Mouse (Mus musculus): ENCODE results near the gene Aplnr.
A peak's percentile ranks its signal among the peaks of the same experiment; 100 is the strongest.

Aplnr gene

DNA sequence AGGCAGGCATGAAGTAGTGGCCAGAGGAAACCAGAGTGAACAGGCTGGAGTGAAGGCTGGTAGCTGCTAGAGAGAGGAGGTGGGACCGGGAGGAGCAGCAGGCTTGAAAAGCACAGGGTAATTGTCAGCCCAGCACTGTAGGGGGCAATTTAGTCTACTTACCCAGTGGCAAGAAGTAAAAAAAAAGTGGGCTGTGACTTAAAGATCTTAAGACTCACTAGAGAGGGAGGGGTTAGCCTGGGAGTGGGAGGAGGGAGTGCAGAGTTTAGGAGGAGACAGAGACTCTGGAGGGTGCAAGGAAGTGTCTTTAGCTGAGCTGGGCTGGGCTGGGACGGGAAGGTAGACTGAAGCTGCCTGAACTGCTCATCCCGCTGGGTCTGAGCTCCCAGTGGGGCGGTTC, at the start of gene Aplnr:
Gene Aplnr, plus strand, starts transcription at position 137 of the 400 bp plus-strand sequence.
- no peak for DNase-seq

DNA sequence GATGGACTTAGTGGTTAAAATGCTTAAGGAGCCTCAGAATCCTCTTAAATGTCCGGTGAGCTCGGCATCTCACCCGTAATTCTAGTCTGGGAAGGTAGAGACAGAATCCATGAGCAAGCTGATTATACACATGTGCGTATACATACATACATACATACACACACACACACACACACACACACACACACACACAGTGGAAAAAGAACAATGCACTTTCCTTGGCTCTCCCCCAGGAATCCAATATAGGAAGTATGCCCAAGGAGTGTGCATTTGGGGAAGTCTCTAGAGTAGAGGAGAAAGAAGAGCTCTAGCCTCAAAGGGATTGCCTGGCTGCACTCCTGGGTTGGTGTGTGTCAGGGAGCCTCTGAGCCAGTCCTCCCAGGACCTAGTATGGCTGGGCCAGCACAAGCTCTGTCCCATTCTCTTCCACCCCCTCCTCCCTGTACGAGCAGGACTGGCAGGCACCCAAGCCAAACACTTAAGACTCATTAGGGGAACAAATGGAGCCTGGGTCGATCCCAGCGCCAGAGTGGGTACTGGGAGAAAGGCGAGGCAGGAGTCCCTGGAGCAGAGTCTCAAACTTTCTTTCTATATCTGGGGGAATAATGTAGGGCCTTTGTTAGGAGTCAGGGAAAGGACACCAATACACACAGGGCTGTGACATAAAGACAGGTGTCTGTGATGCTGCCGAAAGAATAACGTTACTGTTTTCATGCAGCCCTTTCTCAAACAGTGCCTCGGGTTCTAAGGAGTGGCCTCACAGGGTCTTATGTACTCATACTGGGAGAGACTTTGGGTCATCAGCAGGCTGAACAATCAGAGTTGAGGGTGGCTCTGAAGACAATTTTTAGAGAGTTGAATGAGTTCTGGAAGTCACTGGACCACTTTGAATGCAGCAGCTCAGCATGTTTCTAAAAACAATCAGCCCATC, 47.0 kb upstream of the Aplnr start:
- no peak for DNase-seq

DNA sequence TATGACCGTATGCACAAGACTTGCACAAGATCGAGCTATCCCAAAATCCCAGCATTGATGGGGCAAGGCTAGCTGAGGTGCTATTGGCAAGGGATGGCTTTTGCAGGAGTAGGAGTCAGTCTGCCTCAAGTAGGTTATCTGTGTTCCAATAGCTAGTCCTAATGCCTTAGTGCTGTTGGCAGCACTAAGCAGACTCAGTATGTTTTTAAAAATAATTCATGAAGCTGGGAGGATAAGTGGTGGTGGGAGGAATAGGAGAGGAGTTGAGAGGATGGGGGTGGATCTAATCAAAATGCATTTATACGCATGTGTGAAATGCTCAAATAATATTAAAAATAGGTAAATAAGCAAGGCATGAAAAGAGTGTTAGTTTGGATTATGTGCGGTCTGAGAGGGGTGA, 44.7 kb upstream of the Aplnr start:
- no peak for DNase-seq

DNA sequence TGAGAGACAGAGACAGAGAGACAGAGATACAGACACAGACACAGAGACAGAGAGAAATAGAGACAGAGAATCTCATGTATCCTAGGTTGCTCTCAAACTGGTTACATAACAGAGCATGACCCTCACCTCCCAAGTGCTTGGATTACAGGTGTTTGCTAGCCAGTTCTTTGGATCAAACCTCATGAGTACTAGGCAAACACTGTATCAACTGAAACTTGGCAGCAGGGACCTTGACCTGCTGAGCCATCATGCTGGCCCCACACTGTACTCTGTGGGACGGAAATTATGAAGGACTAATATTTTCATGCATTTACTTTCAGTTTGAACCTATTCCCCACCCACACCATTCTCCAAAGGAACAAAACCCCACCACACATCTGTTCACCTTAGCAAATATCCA, 42.6 kb upstream of the Aplnr start:
- no peak for DNase-seq

DNA sequence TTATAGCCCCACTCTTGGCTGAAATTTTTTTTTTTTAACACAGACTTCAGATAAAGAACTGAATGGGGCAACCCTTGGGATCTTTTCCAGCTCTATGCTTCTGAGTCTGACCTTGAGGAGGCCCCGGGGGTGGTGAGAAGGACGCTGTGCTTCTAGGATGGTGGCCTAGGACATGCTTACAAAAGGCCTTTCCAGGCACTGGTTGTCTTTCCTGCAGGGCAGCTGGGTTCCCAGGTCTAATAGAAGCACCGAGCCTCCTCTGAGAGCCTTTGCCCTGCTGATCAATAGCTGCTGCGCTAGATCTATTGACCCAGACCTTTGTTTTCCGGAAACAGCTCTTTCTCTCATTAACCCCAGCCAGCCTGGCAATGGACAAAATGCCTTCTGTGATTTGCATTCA, 40.1 kb upstream of the Aplnr start:
- no peak for DNase-seq

DNA sequence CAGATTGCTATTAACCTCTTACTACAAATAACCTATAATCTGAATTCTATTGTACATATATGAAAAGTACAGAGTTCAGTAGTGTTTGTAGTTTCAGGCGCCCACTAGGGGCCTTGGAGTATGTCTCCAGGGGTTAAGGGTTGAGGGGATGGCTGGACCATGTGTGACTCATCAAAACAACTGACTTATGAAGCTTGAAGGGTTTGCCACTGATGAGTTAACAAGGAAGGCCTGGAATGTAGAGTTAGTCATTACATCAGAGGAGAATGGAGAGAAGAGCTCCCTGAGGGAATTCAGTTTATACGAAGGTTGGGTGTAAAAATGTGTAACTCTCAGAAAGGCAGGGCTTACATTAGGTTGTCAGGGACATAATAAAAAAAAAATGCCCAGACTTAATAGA, 38.0 kb upstream of the Aplnr start:
- DNase-seq: no peak

DNA sequence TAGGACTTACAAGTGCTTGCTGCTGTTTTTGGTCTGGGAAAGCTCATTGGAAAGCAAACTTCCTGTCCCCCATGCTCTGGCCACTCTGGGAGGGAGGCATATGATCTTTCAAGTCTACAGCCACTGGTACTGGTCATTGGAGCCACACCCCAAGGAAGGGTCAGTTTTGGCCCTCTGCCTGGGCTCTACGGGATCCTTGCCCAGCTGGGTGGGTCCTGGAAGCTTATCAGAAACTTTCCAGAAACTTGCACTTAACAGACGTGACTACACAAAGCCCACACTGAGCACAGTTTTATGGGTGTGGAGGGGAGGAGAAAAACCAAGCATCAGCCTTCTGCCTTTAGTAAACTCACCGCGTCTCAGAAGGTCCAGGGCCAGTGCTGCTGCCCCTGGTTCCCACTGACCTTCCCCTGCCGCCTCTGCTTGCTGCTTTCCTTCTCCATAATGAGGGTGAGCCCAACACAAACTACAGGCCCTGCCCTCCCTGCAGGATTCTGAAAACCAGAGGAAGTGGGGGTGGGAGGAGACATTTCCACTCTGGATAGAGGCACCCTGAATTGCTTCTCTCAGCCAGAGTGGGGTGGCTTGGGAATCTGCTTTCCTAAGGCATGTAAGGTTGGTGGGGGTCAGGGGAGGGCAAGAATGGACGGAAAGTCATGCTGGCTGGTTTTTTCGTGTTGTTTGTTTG, 37.1 kb upstream of the Aplnr start:
- DNase-seq: no peak

DNA sequence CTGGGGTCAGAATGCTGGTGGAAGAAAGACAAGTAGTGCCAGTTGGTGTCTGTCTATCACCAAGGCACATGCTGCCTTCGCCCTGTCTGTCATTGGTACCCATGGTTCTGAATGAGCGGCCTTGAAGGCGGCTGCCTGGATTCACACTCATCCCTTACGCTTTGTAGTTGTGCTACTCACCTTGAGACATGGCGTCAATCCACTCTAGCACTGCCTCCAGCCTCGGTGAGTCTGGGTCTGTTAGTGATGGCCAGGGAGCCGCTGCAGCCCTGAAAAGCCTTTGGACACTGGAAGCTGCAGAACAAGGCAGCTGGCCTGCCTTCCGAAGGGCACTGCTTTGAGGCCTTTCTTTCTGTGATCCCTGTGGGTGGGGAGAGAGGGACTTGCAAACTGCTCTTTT, 32.8 kb upstream of the Aplnr start:
- no peak for DNase-seq

DNA sequence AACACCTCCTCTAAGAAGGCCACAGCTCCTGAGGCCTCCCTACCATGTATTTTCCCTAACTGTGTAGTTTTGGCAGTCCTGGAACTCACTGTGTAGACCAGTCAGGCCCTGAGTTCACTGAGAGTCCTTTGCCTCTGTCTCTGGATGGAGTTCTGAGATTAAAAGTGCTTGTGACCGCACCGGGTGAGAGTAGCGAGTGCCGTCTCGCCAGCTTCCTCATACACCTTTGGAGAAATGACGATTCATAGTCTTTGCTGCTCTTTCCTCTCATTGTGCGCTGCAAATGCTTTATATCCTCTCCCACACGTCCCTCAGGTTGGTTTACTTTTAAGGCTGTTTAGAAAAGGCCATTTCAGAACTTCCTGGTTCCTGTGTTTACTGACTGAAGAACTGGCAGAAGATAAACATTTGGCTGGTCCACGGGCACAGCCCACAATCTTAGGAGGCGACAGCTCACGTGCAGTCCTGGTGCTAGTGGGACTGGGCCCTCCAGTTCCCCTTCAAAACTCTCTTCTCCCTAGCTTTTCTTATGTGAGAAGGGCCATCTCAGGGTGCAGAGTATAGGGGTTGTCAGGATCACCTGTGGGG, 30.5 kb upstream of the Aplnr start:
- no peak for DNase-seq

DNA sequence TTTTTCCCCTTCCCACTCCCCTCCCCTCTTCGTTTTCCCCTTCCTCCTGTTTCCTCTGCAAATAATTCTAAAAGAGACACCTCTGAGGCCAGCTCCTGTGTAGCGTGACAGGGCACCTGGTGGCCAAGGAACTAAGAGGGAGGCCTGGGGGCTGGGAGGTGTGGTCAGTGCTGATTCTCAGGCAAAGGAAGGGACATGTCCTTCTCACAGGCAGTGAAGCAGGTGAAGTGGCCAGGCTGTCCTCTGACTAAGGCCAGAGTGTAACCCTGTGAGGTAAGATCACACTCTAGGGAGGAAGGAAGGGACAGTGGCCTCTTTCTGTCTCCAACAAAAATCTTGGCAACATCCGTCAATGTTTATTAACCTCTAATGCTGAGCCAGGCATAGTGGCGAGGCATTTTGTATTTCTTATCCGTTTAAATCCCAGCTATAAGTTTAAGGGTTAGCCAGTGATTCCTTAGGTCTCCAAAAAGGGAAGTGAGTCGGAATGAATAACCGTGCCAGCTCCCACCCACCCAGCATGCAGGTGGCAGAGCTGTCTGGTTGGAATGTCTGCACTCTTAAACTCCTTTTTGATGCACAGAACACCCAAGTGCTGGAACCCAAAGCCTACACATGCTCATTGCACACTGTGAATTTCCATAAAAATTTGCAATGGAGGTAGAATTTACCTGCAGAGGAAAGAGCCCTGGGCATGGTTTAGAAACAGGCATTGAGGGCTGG, 29.8 kb upstream of the Aplnr start:
- DNase-seq: no peak

DNA sequence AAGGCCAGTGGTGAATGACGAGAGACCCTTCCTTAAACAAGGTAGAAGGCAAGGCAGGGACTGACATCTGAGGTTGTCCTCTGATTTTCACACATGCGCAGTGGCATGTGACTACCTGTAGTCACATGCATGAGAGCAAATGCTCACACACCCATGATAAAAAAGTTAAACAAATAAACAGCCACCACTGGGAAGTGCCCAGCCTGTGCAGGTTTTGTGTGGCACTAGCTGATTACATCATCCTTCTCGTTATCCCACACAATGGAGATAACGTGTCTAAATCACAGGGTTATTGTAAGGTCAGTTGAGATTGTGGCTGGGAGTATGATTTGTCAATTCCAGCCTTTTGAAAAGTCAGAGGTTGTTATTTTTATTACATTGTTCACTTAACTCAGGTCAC, 29.1 kb upstream of the Aplnr start:
- no peak for DNase-seq

DNA sequence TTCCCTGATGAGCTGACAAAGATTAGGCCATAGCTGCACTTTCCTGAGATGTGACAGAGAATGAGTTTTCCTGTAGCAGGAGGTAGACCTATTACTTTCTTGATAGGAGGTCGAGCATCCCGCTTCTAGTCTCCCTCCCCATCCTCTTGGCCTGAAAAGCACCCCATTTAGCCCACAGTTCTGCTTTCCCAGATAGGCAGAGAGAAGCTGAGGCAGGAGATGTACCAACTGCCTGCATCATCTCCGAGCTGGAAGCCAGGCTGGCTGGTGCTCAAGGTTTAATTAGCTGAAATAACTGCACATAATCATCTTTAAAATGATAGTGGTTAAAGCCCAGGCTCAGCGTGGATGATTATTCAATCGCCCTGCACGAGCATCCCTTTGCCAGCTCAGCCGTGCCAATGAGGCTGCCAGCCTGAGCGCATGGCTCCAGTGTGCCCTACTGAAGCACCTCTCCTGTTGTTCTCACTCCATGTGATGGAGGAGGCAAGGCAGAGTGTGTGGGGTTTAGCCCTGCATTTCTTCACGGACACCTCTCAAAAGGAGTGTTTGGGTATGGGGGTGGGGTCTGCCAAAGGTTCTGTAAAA, 25.6 kb upstream of the Aplnr start:
- DNase-seq: no peak

DNA sequence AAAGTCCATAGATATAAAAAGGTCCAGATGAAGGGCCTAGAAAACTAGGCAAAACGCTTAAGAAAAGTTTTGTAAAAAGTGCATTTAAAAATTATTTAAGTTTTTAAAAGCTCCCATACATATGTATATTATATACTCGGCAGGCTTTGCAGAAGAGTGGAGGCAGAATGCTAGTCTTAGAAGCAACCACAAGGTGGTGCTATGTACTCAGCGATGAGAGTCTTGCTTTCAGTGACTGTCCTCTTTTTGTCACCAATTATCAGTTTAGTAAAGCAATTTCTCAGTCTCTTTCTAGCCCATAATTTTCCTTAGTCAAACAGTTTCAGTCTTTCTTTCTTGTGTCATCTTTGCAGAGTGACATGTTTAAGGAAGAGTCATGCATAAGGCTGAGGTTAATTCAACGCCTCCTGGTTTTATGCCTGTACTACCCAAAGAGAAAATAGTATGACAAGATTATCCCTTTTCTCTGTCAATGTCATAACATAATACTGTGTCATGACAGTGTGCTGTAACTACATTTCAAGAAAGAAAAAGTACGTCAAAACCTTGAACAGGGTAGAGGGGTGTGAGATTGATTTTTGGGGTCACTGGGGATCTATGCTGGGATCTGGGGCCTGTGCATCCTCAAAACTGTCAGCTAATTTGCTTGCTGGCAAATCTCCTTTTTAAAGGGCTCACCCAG, 12.7 kb upstream of the Aplnr start:
- DNase-seq: peak; percentile 35

DNA sequence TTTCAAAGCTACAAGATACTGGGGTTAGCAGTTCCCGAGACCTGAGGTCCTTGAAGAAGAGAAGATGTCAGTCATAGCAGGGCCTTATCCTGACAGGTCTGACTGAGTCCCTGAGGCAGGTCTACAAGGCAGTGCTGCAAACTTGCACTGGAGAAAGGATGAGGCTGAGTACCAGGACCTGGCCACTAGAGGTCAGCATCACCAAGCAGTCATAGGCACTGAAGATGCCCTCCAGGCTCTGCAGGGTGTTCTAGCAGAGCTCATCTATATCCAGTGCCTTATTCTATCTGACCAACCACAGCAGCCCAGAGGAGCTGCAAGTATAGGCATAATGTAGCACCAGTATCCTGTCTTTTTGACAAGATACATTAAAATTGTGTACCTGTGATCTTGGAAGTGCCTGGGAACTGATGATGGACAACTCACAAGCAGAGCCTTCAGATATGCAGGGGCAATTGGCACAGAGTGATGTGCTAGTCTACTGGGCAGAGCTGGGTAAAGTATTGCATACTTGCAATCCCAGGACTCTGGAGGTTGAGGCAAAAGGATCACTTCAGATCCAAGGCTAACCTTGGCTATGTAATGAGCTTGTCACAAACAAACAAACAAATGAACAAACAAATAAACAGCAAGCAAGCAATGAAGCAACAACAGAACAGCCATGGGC, 12.0 kb upstream of the Aplnr start:
- DNase-seq: peak; percentile 78

DNA sequence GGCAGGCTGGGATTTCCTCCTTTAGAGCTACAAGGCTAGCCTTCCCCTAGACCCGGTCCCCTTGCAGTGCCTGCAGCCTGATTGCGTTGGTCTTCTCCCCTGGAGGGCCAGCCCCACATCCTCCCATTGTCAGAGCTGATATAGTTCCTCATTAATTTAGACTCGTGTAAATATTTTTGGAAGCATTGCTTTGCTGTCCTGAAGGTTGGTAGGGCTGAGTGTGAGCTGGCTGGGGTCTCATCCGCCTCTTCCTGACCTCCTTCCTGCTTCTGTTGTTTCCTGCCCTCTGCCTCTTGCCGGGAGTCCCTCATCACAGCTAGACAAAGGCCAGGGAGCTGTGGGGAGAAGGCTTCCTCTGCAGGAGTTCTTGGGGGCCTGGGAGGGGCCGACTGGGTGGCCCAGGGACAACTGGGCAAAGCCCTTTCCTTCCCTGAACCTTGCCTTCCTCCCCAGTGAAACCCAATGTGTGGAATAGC, 6.5 kb upstream of the Aplnr start:
- no peak for DNase-seq

DNA sequence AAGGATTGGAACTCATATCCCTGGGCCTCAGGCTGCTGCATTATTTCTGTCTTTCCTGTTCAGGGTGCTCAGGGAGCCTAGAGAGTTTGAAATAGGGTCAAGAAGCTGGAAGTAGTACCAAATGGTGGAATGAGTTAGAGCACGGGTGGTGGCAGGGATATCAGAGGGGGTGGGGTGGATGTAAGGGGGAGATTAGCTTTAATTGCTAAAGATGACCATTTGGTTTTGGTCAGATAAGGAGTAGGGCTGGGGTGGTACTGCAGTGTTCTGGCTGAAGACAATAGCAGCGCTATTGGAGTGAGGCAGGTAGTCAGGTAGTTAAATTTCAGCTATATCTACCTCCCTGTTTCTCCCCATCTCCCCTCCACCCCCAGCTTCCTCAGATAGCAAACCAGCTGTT, 4.8 kb upstream of the Aplnr start:
- DNase-seq: no peak

DNA sequence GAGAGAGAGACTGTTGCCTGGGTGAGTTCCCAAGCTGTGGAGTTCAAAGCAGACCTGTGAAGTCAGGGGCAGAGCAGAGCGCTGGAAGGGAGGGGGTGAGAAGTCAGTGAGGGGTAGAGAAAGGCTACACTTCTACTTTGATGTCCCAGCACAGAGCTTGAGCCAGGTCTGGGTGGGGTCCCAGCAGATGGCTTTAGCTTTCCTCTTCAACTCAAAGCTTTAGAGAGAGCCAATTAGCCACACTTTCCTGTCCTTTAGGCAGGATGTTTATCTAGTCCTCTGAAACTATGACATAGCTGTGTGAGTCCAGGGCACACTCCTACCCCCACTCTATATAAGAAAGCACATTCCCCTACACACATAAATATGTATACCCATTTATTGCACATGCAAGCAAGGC, 4.3 kb upstream of the Aplnr start:
- DNase-seq: no peak

DNA sequence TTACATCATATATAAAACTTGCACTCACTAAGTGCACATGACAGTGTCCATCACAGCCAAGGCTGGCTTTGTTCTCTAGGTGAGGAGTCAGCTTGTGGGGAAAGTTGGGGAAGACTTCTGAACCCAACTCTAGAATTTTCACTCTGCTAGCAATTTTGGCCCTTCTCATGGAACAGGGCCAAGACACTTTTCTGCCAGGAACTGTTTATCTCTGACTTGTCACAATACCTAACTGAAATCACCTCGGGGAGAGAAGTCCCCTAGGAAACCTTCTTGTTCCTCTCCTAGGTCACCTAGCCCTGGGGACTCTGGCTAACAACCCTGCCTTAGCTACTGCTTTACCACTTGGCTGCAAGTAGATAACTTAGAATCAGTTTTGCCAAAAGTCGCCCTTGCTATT, 3.8 kb upstream of the Aplnr start:
- DNase-seq: no peak

DNA sequence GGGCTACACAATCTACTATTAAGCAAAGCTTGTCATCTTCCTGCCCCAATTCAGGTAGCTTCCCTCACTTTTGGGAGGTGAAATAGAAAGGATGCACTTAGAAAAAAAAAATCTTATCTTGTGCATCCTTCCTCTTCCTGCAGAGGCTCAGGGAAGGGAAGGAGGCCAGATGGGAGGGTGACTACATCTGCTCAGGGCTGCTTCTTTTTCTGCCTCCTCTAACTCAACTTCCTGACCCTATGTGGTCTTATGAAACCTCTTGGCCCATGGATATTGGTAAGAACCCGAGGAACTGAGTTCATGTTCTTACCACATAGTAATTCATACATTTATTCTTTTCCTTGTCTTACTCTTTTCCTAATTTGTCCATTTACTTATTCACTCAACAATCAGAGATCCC, 926 bp upstream of the Aplnr start:
- no peak for DNase-seq

DNA sequence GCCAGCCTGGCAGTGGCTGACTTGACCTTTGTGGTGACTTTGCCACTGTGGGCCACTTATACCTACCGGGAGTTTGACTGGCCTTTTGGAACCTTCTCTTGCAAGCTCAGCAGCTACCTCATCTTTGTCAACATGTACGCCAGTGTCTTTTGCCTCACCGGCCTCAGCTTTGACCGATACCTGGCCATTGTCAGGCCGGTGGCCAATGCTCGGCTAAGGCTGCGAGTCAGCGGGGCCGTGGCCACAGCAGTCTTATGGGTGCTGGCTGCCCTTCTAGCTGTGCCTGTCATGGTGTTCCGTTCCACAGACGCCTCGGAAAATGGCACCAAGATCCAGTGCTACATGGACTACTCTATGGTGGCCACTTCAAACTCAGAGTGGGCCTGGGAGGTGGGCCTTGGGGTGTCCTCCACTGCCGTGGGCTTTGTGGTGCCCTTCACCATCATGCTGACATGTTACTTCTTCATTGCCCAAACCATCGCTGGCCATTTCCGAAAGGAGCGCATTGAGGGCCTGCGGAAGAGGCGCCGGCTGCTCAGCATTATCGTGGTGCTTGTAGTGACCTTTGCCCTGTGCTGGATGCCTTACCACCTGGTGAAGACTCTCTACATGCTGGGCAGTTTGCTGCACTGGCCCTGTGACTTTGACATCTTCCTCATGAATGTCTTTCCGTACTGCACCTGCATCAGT, 951 bp downstream of the Aplnr start:
- no peak for DNase-seq

DNA sequence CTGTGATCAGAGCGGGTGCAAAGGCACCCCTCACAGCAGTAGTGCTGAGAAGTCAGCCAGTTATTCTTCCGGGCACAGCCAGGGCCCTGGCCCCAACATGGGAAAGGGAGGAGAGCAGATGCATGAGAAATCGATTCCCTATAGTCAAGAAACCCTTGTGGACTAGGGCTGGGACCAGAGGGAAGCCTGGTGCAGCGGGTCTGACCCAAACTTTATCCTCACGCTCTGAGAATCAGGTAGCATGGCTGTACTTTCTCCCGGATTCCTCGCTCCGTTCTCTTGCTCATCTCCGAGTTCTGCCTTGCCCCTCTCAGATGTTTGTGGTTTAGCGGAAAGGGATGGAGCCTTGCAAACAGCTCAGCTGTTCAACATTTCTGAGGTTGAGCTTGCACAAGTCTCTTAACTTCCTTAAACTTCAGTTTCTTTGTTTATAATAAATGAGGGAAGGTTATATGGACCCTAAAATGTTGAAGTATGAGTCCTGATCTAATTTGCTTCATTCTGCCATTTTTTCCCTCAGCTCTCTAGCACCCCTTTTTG, 1.6 kb downstream of the Aplnr start:
- no peak for DNase-seq
